Mouse (Mus musculus) forebrain, embryonic 16.5 days (tissue): Measurements from ENCODE around the gene Kcnq2. TPM values are rescaled to one million over a fixed set of nuclear protein-coding genes. Genes with fewer than 3 reads are reported as not detected.

ENCODE experiments used
- ATAC-seq: fragments of 200-750 bp; cut with Nextera tagmentation; 2 replicates; pipeline ENCODE4 v1.8.0; 2017; ENCODE audit warnings: mild to moderate bottlenecking, moderate library complexity
- H3K27ac ChIP-seq: fragments of 300-500 bp; sonication (generic); 2 replicates; pipeline ENCODE4 v1.5.1; 2014; ENCODE audit warnings: low read length, control low read depth
- H3K27me3 ChIP-seq: fragments of 300-500 bp; sonication (generic); replicated peaks from 2 replicates; pipeline ENCODE4 v1.6.1; 2014; ENCODE audit warnings: low read length; ENCODE audit not compliant: control insufficient read depth, insufficient read depth
- H3K36me3 ChIP-seq: fragments of 300-500 bp; sonication (generic); 2 replicates; pipeline ENCODE4 v1.6.1; 2014; ENCODE audit not compliant: control insufficient read depth, insufficient read depth
- H3K4me1 ChIP-seq: fragments of 300-500 bp; sonication (generic); replicated peaks from 2 replicates; pipeline ENCODE4 v1.6.1; 2014; ENCODE audit warnings: low read length; ENCODE audit not compliant: control insufficient read depth, insufficient read depth
- H3K4me2 ChIP-seq: fragments of 300-500 bp; sonication (generic); 2 replicates; pipeline ENCODE4 v1.6.1; 2014; ENCODE audit warnings: mild to moderate bottlenecking, low read length, control low read depth
- H3K4me3 ChIP-seq: fragments of 300-500 bp; sonication (generic); replicated peaks from 2 replicates; pipeline ENCODE4 v1.5.1; 2014; ENCODE audit warnings: mild to moderate bottlenecking, low read length, control low read depth
- H3K9ac ChIP-seq: fragments of 300-500 bp; sonication (generic); replicated peaks from 2 replicates; pipeline ENCODE4 v1.6.1; 2014; ENCODE audit warnings: low read depth, low read length, control low read depth
- H3K9me3 ChIP-seq: fragments of 300-500 bp; sonication (generic); 2 replicates; pipeline ENCODE4 v1.6.1; 2016; ENCODE audit warnings: low read length; ENCODE audit not compliant: control insufficient read depth
- WGBS: fragments of 180-500 bp; shearing (Covaris S2); extraction: QIAGEN DNeasy Blood & Tissue Kit; methylation state at CpG from one replicate; pipeline ENCODE4 v1.1.7; 2014; 5-methylcytosine and 5-hydroxymethylcytosine counted together
- polyA plus RNA-seq: library from polyadenylated mRNA; unstranded; fragments of >200 nt; fragmentation: Nextera tagmentation; extraction: Ambion mirVana; gene quantifications from 2 replicates; pipeline ENCODE4 v1.2.1, GENCODE M21; 2015

Kcnq2 gene
- polyA plus RNA-seq, 1 experiment from 2014 or later, result 54.9 TPM

DNA sequence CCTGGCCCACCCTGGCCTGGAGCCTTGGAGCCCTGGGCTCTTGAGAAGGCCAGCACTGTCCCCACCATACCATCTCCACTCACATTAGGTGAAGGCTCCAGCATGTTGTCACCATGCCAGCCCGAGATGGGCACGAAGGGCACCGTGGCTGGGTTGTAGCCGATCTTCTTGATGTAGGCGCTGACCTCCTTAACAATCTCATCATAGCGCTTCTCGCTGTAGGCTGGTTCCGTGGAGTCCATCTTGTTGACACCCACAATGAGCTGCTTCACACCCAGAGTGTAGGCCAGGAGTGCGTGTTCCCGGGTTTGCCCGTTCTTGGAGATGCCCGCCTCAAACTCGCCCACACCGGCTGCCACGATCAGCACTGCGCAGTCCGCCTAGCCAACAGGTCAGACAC is 17.6 kb upstream of the Kcnq2 start:
- Histone ChIP-seq H3K9ac (no peak overlapping the region), H3K9me3 (no peaks in the 10 kb centered on the region), H3K36me3 (no peaks in the 10 kb centered on the region), H3K4me2 (no peak overlapping the region), H3K4me1 (peaks cover 31% of the 10 kb centered on the region), H3K27me3 (no peaks in the 10 kb centered on the region; the same call in 1 of the 2 replicates), H3K27ac (no peak overlapping the region), H3K4me3 (no peak overlapping the region)
- no peak for ATAC-seq
- WGBS, result 94% methylated on average over 17 of the region's 17 CpGs

GRCm38 (mm10) chr2:181150281-181150680 is 15.2 kb upstream of the Kcnq2 start:
- Histone ChIP-seq H3K27me3 (no peaks in the 10 kb centered on the region; the same call in 1 of the 2 replicates), H3K9me3 (no peaks in the 10 kb centered on the region), H3K36me3 (peaks cover 3% of the 10 kb centered on the region; the same call in 1 of the 2 replicates), H3K4me2 (no peak overlapping the region), H3K4me3 (no peak overlapping the region), H3K27ac (no peak overlapping the region), H3K9ac (no peak overlapping the region), H3K4me1 (peaks cover 18% of the 10 kb centered on the region)
- 73% methylated on average over 6 of the region's 6 CpGs for WGBS
- ATAC-seq, result no peak

DNA sequence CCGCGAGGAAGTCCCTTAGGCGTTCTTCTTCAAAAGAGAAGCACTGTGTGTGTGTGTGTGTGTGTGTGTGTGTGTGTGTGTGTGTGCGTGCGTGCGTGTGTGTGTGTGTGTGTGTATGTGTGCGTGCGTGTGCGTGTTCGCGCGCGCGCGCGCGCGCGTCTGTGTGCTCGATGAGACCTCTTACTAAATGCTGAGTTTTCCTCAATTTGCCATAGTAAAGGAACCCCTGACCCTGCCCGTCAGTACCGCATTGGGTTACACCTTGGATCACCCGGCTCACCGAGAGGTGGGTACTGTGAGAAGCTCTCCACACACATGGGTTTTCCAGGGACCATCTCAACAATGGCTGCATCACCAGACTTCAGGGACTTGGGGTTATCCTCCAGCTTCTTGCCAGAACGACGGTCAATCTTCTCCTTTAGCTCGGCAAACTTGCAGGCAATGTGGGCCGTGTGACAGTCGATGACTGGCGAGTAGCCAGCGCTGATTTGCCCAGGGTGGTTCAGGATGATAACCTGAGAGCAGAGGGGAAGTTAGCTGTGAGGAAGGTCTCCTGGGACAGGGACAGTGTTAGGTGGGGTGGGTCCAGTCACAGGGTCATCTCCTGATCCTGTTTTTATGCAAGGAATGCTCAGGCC is 13.3 kb upstream of the Kcnq2 start:
- 12% methylated on average over 31 of the region's 31 CpGs for WGBS
- Histone ChIP-seq H3K27ac (no peak overlapping the region), H3K9me3 (no peaks in the 10 kb centered on the region), H3K4me3 (peak overlapping the region; percentile 54), H3K9ac (peak overlapping the region; percentile 63), H3K27me3 (no peaks in the 10 kb centered on the region; the same call in 1 of the 2 replicates), H3K4me2 (peak overlapping the region; percentile 91), H3K4me1 (peaks cover 8% of the 10 kb centered on the region), H3K36me3 (peaks cover 3% of the 10 kb centered on the region; the same call in 1 of the 2 replicates)
- ATAC-seq, result no peak

DNA sequence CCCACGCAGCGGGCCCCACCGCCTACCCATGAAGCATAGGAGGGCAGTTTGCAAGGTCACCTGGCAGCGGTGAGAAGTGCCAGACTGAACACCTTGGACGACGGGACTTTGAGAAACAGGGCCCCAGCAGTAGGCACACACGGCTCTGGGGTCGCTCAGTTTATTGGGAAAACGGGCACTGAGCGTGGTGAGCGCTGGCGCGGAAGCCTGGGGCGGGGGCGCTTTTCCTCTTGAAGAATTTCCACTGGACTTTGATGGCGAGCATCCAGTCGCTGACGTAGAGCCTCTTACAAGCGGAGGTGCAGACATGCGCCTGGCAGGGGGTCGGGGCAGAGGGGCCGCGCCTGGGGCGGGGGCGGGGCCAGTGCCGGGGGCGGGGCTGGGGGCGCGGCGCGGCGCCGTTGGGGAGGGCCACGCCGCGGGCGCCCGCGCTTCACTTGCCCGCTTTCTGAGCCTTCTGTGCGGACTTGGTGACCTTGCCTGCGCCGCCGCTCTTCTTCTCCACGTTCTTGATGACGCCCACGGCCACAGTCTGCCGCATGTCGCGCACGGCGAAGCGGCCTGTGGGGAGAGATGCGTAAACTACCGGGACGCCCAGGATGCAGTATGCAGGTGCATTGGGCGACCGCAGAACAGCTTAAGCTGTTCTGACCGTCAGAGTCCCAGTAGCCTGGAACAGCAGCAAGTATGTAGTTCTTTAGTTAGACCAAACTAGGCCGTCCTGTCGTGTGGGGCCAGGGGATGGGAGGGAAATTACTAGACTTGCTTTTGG is 12.6 kb upstream of the Kcnq2 start:
- peak; percentile 52 for ATAC-seq
- H3K36me3 ChIP-seq, result peaks cover 3% of the 10 kb centered on the region; the same call in 1 of the 2 replicates
- H3K4me1 ChIP-seq, result peaks cover 8% of the 10 kb centered on the region
- H3K27ac ChIP-seq, result no peak overlapping the region; the same call in 1 of the 2 replicates
- peak overlapping the region; percentile 54 for H3K4me3 ChIP-seq
- 1% methylated on average over 58 of the region's 61 CpGs for WGBS
- peak overlapping the region; percentile 91 for H3K4me2 ChIP-seq
- peak overlapping the region; percentile 63 for H3K9ac ChIP-seq
- H3K27me3 ChIP-seq, result no peaks in the 10 kb centered on the region; the same call in 1 of the 2 replicates
- H3K9me3 ChIP-seq, result no peaks in the 10 kb centered on the region

DNA sequence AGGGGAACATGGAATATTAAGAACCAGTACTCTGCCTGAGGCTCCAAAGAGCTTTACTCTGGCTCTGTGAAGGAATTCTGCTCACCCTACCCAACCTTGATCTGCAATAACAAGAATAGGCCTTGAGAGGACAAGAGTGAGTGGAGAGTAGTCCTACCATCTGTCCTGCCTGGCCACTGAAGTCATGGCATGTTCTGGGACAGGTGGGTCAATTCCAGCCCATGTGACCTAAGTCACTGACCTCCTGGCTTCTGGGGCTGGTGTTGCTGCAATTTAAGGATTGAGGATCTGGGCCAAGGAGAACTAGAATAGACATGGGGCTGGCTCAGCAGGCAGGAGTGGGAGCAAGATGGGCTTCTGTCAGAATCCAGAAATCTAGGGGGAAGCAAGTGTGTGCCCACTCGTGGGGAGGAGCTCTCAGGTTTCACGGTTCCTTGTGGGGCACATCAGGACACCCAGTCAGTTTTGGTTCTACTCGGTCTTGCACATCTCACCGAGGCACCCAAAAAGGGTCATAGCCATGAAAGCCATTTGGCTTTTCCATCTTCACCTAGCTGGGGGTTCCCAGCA is 12.0 kb upstream of the Kcnq2 start:
- ATAC-seq, result no peak

DNA sequence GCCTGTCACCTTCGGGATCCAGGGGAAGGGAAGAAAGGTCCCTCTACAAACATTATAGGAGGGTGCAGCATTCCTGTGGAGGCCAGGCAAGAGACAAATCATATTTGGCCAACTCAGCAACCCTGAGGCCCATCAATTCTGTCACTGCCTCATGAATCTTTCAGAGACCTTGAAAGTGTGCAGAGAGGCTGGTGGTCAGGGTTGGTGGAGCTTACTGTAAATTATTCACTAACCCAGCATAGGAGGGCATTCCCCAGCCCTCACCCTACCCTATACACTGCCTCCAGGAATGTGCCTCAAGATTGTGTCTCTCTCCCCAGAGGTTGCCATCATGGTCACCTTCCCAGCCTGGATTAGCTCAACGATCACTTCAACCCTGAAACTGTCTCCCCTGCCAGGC is 9.6 kb upstream of the Kcnq2 start:
- ATAC-seq, result no peak

More for the DNA sequence above, 12.0 kb upstream of the Kcnq2 start:
- no peaks in the 10 kb centered on the region for H3K9me3 ChIP-seq
- H3K9ac ChIP-seq, result no peak overlapping the region
- H3K4me1 ChIP-seq, result peaks cover 8% of the 10 kb centered on the region
- H3K27ac ChIP-seq, result no peak overlapping the region
- 48% methylated on average over 4 of the region's 4 CpGs for WGBS
- H3K36me3 ChIP-seq, result peaks cover 3% of the 10 kb centered on the region; the same call in 1 of the 2 replicates
- H3K27me3 ChIP-seq, result no peaks in the 10 kb centered on the region; the same call in 1 of the 2 replicates
- H3K4me2 ChIP-seq, result peak overlapping the region; percentile 91
- peak overlapping the region; percentile 54 for H3K4me3 ChIP-seq

GRCm38 (mm10) chr2:181143509-181144276 is 8.6 kb upstream of the Kcnq2 start:
- Histone ChIP-seq H3K36me3 (peaks cover 3% of the 10 kb centered on the region; the same call in 1 of the 2 replicates), H3K27ac (no peak overlapping the region), H3K4me3 (no peak overlapping the region), H3K4me2 (no peak overlapping the region), H3K27me3 (peaks cover 4% of the 10 kb centered on the region; the same call in 1 of the 2 replicates), H3K9me3 (no peaks in the 10 kb centered on the region), H3K4me1 (peaks cover 8% of the 10 kb centered on the region), H3K9ac (no peak overlapping the region)
- ATAC-seq, result no peak
- WGBS, result 69% methylated on average over 2 of the region's 2 CpGs

More for the DNA sequence above, 9.6 kb upstream of the Kcnq2 start:
- Histone ChIP-seq H3K4me2 (no peak overlapping the region), H3K27ac (no peak overlapping the region), H3K27me3 (no peaks in the 10 kb centered on the region), H3K36me3 (peaks cover 3% of the 10 kb centered on the region; the same call in 1 of the 2 replicates), H3K9me3 (no peaks in the 10 kb centered on the region), H3K9ac (no peak overlapping the region), H3K4me1 (peaks cover 8% of the 10 kb centered on the region), H3K4me3 (no peak overlapping the region)
- 90% methylated on average over 2 of the region's 2 CpGs for WGBS

GRCm38 (mm10) chr2:181142703-181143135 is 7.6 kb upstream of the Kcnq2 start:
- WGBS, result 68% methylated on average over 8 of the region's 8 CpGs
- no peak overlapping the region for H3K9ac ChIP-seq

More at GRCm38 (mm10) chr2:181142703-181143135, 7.6 kb upstream of the Kcnq2 start:
- Histone ChIP-seq H3K27ac (no peak overlapping the region), H3K9me3 (no peaks in the 10 kb centered on the region), H3K4me3 (no peak overlapping the region), H3K27me3 (peaks cover 8% of the 10 kb centered on the region; the same call in 1 of the 2 replicates), H3K36me3 (peaks cover 3% of the 10 kb centered on the region; the same call in 1 of the 2 replicates), H3K4me1 (peaks cover 2% of the 10 kb centered on the region), H3K4me2 (no peak overlapping the region)
- ATAC-seq, result no peak
